Mouse (Mus musculus) urinary bladder, postnatal 4 days (tissue): ENCODE data around the gene Fam161b.
"Not testable (repeated sequence)": the region's sequence is repeated elsewhere in the genome, so short reads cannot be mapped to it uniquely, and the experiment has no call there.

Experiments used
- DNase-seq, 2 experiments: peaks; one replicate each; pipeline ENCODE4 v3.0.0; 2021 to 2022; ENCODE audit warnings: low spot score in 2 of 2

Gene Fam161b

DNA sequence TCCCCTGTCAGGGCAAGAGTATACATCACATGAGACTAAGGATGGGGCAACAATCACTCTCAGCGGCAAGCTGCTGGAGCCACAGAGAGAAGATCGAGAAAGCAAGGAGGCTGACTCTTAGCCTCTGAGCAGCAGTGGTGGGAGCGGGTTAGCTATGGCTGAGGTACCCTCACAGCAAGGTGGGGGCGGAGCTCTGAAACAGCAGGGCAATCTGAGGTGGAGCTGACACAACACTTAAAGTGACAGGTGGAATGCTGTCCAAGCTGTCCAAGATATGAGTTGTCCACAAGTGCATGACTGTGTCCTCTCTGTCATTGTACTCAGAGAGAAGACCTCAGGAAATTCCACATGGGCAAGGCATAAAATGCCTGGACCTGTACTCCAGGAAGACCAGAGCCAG is 20.7 kb upstream of the Fam161b start:
- no peak for DNase-seq

DNA sequence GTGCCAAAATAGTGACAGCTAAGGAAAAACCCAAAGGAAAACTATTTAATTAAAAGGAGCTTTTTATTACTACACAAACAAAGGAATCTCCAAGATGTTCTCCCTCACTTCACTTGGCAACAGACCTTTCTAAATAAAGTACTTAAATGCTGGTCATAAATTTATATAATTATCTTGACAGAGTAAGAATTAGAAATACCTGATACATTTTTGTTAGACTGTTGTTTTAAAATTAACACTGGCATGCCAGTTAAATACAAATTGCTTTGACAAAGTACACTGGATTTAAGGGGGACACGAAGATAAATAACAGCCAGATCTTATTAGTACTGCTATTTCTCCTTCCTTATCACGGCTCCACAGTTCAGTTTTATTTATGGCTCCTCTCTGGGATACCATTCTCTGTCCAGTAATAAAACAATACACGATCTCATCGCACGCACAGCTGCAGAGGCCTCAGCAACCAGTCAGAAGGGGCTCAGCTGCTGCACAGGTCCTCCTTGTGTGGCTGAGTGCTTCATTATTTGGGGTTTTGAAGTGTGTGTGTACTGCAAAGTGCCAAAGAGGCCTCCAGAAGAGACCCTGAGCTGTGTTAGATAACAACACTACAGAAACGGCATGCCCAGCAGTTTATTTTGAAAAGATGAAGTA is 12.3 kb upstream of the Fam161b start:
- DNase-seq, result no peak

DNA sequence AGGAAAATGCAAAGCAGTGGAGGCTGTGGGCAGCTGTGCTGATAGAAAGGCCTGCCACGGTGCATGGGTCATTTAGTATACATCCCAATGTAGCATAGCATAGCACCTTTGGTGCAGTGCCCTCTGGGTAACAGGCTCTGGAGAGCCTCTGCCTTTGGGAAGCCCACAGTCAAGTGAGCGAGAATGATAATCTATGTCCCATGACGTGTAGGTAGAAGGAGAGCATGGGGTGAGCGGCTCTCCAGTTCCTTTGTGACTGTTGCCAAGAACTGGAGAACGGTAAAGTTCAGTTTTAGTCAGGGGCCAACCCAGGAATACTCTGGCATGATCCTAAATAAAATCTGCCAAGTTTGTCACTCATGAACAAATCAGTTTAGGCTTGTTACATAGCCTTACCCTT is 10.0 kb upstream of the Fam161b start:
- no peak for DNase-seq

DNA sequence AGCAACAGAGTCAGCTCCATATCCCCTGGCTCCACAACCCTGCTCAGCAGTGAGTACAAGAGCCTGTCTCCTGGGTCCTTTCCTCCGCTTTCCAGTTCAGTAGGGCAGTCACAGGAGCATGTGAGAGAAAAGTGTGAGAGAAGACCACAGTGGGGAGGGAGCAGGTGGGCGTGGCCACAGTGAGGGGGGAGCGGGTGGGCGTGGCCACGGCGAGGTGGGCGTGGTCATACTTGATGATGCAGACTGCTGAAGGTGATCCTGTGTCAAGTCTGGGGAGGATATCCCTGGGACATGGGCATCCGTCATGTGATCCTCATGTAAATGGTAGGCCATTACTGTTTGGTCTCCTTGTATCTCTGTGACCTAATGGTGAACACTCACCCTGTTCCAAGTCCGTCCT is 5.3 kb upstream of the Fam161b start:
- DNase-seq, result no peak

DNA sequence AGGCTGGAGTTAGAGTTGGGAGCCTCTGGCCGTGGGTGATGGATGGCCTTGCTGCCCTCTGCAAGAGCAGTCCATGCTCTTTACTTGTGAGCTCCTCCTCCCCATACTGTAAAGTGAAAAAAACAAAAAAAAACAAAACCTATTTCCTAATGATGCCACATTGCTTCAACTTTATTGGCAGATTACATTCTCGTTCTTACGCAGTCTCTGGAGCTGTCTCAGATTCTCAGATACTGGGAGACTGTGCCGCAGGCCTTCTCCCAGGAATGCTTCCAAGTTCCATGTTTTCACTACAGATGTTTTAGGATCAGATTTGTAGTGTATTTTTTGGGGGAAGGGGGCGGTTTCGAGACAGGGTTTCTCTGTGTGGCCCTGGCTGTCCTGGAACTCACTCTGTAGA is 3.5 kb upstream of the Fam161b start:
- DNase-seq, result no peak

DNA sequence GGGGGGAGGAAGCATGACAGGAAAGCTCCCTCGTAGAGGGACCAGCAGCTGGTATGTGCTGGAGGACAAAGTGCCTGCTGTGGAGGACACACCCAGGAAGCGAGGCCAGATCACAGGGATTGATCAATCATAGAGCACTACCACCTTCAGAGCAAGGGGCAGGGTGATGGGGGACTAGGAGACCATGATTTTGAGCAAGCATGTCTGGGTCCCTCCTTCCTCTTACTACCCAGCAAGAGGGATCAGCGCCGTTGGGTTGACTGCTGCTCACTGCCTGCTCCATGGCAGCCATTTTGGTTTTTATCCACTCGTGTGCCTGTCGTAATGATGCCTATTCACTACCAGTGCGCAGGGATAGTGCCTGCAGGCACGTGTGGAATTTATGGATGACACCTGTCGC is 2.7 kb upstream of the Fam161b start:
- no peak for DNase-seq

DNA sequence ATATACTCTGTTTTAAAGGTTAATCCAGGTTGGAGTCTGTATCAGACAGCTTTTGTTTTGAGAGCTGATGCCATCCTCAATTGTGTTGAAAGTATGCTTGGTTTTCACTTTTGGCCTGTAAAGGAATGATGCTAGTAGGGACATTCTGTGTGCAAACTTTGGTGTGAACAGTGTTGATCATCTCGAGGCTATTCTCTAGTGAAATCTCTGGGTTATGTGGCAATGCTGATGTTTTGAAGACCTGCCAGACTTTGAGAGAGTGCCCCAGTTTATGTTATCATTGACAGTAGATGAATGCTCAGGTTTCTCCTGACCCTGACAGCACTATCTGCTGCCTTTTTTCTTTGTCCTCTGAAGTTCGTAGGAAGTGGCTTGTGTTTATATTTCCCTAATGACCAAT is 1.2 kb upstream of the Fam161b start:
- DNase-seq, result no peak

DNA sequence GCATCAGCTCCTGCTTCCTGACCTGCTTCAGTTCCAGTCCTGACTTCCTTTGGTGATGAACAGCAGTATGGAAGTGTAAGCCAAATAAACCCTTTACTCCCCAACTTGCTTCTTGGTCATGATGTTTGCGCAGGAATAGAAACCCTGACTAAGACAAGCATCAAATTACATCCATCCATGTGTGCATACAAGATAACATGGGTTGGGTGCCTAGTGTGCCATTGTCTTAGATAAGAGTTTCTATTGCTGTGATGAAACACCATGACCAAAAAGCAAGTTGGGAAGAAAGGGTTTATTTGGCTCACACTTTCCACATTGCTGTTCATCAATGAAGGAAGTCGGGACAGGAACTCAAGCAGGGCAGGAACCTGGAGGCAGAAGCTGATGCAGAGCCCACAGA is 2.9 kb downstream of the Fam161b start:
- DNase-seq, result not testable (repeated sequence)

DNA sequence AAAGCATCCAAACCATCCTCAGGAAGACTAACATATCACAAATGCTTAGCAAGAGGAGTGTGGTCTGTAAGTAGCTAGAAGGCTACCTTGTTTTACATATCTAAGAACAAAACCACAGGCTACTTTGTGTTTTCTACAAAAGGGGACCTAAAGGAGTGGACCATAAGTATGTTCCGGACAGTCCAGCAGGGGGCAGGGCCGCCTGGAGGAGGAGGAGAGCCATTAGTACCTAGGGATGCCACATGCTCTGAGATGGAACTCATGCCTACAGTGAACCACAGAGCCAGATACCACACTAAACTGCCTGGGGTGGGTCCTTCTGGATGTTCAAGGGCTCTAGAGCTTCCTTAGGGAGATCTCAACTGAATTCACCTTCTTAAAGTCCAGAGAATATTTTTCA is 14.4 kb downstream of the Fam161b start:
- no peak for DNase-seq

DNA sequence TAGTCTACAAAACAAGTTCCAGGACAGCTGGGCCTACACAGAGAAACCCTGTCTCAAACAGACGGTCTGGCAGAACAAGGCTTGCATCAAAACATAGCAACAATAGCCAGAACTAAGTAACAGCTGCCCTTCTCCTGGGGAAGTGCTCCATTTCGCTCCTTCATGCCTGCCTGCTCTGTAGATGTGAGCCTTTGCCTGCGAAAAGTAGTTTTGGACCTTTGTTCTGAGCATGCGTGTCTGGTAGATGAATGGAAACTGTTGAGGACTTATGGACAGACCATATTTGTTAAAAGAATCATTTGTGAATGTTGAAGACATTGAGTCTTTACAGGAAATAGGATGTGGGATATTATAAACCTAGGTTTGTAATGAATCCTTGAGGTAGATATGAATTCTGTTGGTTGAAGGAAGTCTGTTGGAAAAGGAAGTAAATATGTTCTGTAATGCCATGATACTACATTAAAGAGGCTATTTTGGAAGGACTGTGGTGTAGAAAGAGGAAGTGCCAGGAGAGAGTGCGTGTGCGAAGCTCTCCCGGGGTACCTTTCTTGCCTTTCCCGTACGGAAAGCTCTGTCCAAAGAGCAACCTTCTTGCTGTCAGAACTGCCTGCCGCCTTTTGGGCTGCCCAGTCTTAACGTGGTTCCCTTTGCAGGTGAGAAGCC is 24.5 kb downstream of the Fam161b start:
- no peak for DNase-seq

DNA sequence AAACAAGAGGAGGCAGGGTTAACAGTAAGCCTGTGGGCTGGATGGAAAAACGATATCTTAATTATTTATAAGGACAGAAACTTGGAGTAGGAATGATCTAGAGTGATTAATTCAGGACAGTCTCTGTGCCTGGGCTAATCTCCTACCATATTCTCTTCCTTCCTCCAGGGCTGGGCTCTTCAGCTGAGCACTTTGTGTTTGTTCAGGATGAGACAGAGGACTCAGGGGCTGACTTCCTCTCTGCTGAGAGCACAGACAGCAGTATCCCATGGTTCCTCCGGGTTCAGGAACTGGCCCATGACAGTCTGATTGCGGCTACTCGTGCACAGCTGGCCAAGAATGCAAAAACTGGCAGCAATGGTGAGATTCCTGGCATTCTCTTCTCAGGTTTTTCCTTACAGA is 34.5 kb downstream of the Fam161b start:
- no peak for DNase-seq

DNA sequence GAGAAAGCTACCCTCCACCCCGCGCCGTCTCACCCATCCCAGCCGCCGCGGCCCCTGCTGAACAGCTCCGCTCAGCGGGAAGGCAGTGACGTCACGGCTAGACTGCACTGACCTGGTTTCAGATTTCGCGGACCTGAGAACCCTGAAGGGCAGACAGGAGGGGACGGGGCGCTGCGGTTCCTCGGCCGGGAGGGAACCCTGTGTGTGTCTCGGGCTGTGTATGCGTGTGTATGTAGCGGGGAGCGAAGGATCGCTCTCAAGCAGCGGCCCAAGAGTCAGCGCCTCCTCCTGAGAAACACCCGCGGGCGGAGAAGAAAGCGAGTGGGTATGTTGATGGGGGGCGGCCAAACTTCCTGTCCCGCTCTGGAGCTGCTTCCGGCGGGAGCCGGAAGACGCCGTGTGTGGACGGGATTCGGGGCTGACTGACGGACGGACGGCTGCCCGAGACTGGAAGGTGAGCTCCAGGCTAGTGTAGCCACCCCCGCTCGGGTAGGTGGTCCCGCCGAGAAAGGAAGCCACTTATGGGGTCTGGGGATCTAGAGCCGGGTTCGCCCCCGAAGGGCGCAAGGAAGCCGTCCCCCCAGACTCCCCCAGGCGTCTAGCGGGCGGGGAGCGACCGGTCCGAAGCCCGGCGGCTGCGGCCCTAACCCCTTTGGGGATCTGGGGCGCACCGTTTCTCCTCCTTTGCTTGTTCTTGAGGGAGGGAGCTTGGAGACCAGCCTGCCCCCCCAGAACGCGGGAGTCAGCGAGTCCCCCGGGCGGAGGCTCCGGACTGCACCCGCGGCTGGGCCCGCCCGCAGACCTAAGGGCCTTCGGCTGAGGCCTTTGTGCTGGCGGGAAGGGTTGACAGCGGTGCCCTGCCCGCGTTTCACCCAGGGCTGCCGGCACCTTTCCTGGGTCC is 44.7 kb downstream of the Fam161b start, which contains the start of gene Zfp410:
Zfp410 (plus strand) TSS at position 132 of the 901 bp plus-strand sequence.
- peak; percentile 76 to 83 for DNase-seq

DNA sequence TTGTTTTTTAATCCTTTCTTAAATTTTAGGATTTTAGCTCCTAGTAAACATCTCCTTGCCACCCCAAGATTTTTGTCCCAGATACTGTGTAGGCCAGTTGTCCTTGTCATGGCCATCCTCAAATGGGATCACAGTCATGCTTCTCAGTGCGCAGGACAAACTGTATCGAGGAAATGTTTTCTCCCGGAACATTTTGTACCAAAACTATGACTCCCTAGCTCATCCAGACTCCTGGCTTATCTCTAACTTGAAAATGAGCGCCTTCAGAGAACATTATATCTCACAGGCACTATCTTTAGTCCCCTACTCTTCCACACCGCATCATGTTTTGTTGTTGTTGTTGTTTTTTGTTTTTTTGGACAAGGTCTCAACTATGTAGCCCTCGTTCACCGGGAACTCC is 45.6 kb downstream of the Fam161b start:
- no peak for DNase-seq

DNA sequence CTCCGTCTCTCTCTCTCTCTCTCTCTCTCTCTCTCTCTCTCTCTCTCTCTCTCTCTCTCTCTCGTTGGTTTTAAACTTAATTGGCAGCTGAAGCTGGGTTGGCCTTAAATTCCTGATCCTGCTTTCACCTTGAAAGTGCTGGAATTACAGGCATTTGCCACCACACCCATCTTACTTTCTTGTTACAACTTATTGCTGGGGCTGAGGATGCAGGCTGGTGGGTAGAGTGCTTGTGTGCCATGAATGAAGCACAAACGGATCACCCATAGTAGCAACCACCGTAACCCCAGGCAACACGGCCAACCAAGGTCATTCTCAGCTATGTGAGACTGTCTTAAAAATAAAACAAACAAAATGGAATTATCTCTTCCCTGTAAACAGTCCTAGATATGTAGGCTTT is 50.3 kb downstream of the Fam161b start:
- no peak for DNase-seq

DNA sequence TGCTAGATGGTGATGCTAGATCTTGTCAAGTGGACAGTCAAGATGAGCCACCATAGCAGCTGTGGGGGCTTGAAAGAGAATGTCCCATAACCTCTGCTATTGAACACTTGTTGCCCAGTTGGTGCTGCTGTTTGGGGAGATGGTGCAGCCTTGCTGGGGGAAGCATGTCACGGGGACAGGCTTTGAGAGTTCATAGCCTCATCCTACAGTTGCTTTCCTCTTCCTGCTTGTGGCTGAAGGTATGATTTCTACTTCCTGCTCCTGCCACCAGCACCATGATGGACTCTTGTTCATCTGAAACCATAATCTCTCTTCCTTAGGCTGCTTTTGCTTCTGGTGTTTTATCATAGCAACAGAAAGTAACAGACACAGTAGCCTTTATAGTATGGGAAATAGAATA is 57.1 kb downstream of the Fam161b start:
- DNase-seq, result no peak

DNA sequence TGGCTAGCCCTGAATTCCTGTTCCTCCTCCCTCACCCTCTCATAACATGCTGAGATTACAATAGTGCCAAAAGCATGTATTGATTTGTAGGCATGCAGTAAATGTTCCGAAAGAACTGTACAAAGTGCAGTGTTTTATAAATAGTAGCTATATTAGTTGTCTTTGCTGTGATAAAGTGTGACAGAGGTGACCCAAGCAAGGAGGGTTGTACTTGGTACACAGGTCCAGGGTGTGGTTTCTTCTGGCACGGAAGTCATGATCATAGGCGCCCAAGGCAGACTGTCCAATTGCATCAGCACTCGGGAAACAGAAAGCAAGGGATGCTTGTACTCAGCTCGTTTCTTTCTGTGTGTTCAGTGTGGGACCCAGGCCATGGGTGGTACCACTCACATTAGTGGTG is 57.5 kb downstream of the Fam161b start:
- DNase-seq, result no peak

DNA sequence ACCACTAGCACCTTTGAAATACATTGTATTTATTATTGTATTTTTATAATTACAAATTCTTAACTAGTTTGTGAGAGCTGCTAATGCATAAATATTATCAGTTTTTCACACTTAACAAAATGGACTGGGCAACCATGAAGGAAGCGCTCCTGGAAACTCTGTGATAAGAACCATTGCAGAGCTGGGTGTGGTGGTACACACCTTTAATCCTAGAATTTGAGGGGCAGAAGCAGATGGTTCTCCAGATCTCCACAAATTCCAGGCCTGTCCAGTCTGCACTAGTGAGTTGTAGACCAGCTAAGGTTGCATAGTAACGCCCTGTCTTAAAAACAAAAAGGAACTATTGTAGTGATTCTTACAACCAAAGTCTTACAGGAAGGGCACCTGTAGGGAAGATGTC is 62.4 kb downstream of the Fam161b start:
- no peak for DNase-seq

DNA sequence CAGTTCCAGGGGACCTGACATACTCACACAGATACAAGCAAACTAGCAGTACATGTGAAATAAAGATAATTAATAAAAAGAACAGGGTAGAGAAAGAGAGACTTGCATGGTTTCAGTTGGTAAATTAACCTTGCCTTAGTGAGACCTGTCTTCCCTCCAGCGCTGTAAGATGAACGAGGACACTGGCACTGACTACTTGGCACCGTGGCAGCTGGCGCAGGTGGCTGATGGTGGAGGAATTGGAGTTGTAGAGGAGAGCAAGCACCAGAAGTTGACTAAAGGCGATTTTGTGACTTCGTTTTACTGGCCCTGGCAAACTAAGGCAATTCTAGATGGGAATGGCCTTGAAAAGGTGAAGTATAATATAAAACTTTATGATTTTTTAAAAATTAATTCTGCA is 63.8 kb downstream of the Fam161b start:
- DNase-seq, result no peak
